Mouse (Mus musculus) limb, embryonic 14.5 days (tissue): Measurements from ENCODE around the gene 1700016D06Rik. TPM values are rescaled to one million over a fixed set of nuclear protein-coding genes. Genes with fewer than 3 reads are reported as not detected.

ENCODE experiments used
- ATAC-seq: fragments of 200-750 bp; cut with Nextera tagmentation; 2 replicates; pipeline ENCODE4 v1.8.0; 2017; ENCODE audit warnings: low read depth, moderate number of reproducible peaks, moderate TSS enrichment; ENCODE audit not compliant: low FRiP score
- DNase-seq: peaks from one replicate; pipeline ENCODE4 v3.0.0-alpha.2; 2015; ENCODE audit warnings: low spot score
- H3K27ac ChIP-seq: fragments of 300-500 bp; sonication (generic); replicated peaks from 2 replicates; pipeline ENCODE4 v1.5.1; 2014; ENCODE audit warnings: low read depth, mild to moderate bottlenecking, low read length, moderate library complexity, mixed read lengths
- H3K27me3 ChIP-seq: fragments of 300-500 bp; sonication (generic); 2 replicates; pipeline ENCODE4 v1.6.1; 2014; ENCODE audit warnings: low read length, mixed read lengths; ENCODE audit not compliant: control insufficient read depth, insufficient read depth
- H3K36me3 ChIP-seq: fragments of 300-500 bp; sonication (generic); 2 replicates; pipeline ENCODE4 v1.6.1; 2014; ENCODE audit warnings: mild to moderate bottlenecking, low read length, moderate library complexity, mixed read lengths; ENCODE audit not compliant: control insufficient read depth, insufficient read depth
- H3K4me1 ChIP-seq: fragments of 300-500 bp; sonication (generic); 2 replicates; pipeline ENCODE4 v1.6.1; 2014; ENCODE audit warnings: antibody characterized with exemption, low read length, mixed read lengths; ENCODE audit not compliant: control insufficient read depth, insufficient read depth
- H3K4me2 ChIP-seq: fragments of 300-500 bp; sonication (generic); replicated peaks from 2 replicates; pipeline ENCODE4 v1.6.1; 2014; ENCODE audit warnings: low read depth, mild to moderate bottlenecking, low read length, moderate library complexity; ENCODE audit not compliant: severe bottlenecking
- H3K4me3 ChIP-seq: fragments of 300-500 bp; sonication (generic); replicated peaks from 2 replicates; pipeline ENCODE4 v1.5.1; 2014; ENCODE audit warnings: low read length
- H3K9ac ChIP-seq: fragments of 300-500 bp; sonication (generic); 2 replicates; pipeline ENCODE4 v1.6.1; 2014; ENCODE audit warnings: mild to moderate bottlenecking, low read depth, low read length, moderate library complexity; ENCODE audit not compliant: severe bottlenecking
- H3K9me3 ChIP-seq: fragments of 300-500 bp; sonication (generic); 2 replicates; pipeline ENCODE4 v1.6.1; 2016; ENCODE audit warnings: low read length; ENCODE audit not compliant: control insufficient read depth
- POLR2A ChIP-seq: fragments of 200-500 bp; IDR thresholded peaks from 2 replicates; pipeline ENCODE4 v1.8.0; 2012; ENCODE audit warnings: inconsistent platforms, mild to moderate bottlenecking, moderate library complexity, borderline replicate concordance; ENCODE audit not compliant: insufficient read depth, insufficient read length; ENCODE audit errors: extremely low read depth
- WGBS: fragments of 180-500 bp; shearing (Covaris S2); extraction: QIAGEN DNeasy Blood & Tissue Kit; methylation state at CpG from one replicate; pipeline ENCODE4 v1.1.7; 2014; 5-methylcytosine and 5-hydroxymethylcytosine counted together
- polyA plus RNA-seq, 2 experiments: library from polyadenylated mRNA; depleted of rRNA in 1 of 2; stranded (reverse) in 1 of 2; unstranded in 1 of 2; fragments of >200 nt; fragmentation: Nextera tagmentation in 1 of 2; extraction: Ambion mirVana in 1 of 2; gene quantifications; 2 replicates each; pipeline versions ENCODE4 v1.2.1 to v1.2.3; 2012 to 2014

The 1700016D06Rik gene
- polyA plus RNA-seq, 2 experiments: not detected

GRCm38 (mm10) chr8:11709542-11709941, 8.7 kb upstream of the 1700016D06Rik start:
- 85% methylated on average over 3 of the region's 3 CpGs for WGBS
- Histone ChIP-seq H3K9me3 (no peaks in the 10 kb centered on the region), H3K4me3 (no peak overlapping the region), H3K27me3 (no peaks in the 10 kb centered on the region), H3K9ac (no peak overlapping the region), H3K4me2 (no peak overlapping the region), H3K27ac (no peak overlapping the region), H3K4me1 (no peaks in the 10 kb centered on the region), H3K36me3 (no peaks in the 10 kb centered on the region)
- DNase-seq (no peak), ATAC-seq (no peak)
- TF ChIP-seq POLR2A: no peak

GRCm38 (mm10) chr8:11708815-11709214, 8.0 kb upstream of the 1700016D06Rik start:
- ATAC-seq (no peak), DNase-seq (no peak)
- Histone ChIP-seq H3K9ac (no peak overlapping the region), H3K4me1 (no peaks in the 10 kb centered on the region), H3K9me3 (no peaks in the 10 kb centered on the region), H3K4me2 (no peak overlapping the region), H3K27me3 (no peaks in the 10 kb centered on the region), H3K4me3 (no peak overlapping the region), H3K27ac (no peak overlapping the region), H3K36me3 (no peaks in the 10 kb centered on the region)
- no peak for TF ChIP-seq POLR2A
- 36% methylated on average over 2 of the region's 2 CpGs for WGBS

DNA sequence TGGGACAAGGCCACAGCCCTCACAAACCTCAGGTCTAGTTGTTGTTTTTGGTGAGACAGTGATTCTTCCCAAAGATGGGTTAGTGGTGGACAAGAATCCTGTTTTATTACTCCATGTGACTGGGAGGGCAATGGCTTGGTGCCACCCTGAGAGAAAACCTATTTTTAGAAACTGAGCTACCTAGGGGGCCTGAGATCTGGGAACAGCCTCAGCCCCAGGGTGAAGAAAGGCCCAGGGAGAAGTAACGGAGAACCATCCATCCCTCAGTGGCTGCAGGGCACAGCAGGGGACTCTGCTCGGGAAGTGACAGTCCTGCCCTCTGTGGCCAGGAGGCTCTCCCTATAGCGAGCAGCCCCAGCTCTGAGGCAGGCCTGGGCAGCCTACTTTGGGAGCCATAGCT, 6.8 kb upstream of the 1700016D06Rik start:
- WGBS: 12% methylated on average over 3 of the region's 3 CpGs
- H3K27me3 ChIP-seq: no peaks in the 10 kb centered on the region
- TF ChIP-seq POLR2A: no peak
- H3K27ac ChIP-seq: no peak overlapping the region
- H3K36me3 ChIP-seq: no peaks in the 10 kb centered on the region
- H3K4me1 ChIP-seq: no peaks in the 10 kb centered on the region
- H3K9me3 ChIP-seq: no peaks in the 10 kb centered on the region
- ATAC-seq (no peak), DNase-seq (no peak)
- no peak overlapping the region for H3K4me2 ChIP-seq
- no peak overlapping the region for H3K9ac ChIP-seq
- no peak overlapping the region for H3K4me3 ChIP-seq

GRCm38 (mm10) chr8:11705818-11706217, 5.0 kb upstream of the 1700016D06Rik start:
- H3K27ac ChIP-seq: no peak overlapping the region
- no peaks in the 10 kb centered on the region for H3K36me3 ChIP-seq
- no peak for TF ChIP-seq POLR2A
- no peak overlapping the region for H3K9ac ChIP-seq
- no peaks in the 10 kb centered on the region for H3K4me1 ChIP-seq
- no peaks in the 10 kb centered on the region for H3K27me3 ChIP-seq
- ATAC-seq: no peak
- 77% methylated on average over 12 of the region's 12 CpGs for WGBS
- no peak overlapping the region for H3K4me3 ChIP-seq
- H3K9me3 ChIP-seq: no peaks in the 10 kb centered on the region
- no peak overlapping the region for H3K4me2 ChIP-seq
- DNase-seq: peak; percentile 28

DNA sequence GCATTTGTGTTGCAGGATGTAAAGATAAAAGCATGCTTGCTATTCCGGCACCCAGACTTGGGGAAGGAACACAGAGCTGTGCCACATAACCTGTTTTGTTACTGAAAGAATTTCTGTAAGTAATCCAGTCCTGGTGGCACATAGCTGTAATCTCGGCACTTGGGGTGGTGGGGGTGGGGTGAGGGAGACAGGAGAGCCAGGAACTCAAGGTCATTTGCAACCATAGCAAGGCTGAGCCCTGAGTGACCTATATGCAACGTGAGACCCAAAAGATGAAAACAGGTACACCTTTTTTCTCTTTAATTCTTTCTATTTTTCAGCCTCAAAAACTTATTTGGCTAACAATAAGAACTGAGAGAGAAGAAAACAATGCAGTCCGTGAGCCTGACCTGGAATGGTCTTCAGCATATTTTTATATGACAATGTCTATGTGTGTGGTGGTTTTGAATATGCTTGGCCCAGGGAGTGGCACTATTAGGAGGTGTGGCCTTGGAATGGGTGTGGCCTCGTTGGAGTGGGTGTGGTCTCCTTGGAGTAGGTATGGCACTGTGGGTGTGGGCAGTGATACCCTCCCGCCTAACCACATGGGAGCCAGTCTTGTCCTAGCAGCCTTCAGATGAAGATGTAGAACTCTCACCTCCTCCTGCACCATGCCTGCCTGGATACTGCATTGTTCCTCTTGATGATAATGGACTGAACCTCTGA, 4.0 kb upstream of the 1700016D06Rik start:
- 60% methylated on average over 6 of the region's 6 CpGs for WGBS
- no peak for ATAC-seq
- DNase-seq: no peak
- no peak for TF ChIP-seq POLR2A
- no peaks in the 10 kb centered on the region for H3K36me3 ChIP-seq
- H3K9me3 ChIP-seq: no peaks in the 10 kb centered on the region
- H3K4me2 ChIP-seq: no peak overlapping the region
- no peak overlapping the region for H3K27ac ChIP-seq
- H3K4me1 ChIP-seq: no peaks in the 10 kb centered on the region
- H3K27me3 ChIP-seq: no peaks in the 10 kb centered on the region
- H3K4me3 ChIP-seq: no peak overlapping the region
- H3K9ac ChIP-seq: no peak overlapping the region
